Mouse (Mus musculus) kidney, adult 2 months (tissue): Measurements from ENCODE around the gene Gm10282.

Source experiments
- CTCF ChIP-seq: fragments of 200-500 bp; conservative IDR thresholded peaks from 2 replicates; pipeline ENCODE4 v1.5.1; 2011; ENCODE audit warnings: low read depth, mild to moderate bottlenecking, control low read depth, low read length, moderate library complexity, mixed read lengths; ENCODE audit not compliant: insufficient read depth, insufficient read length
- POLR2A ChIP-seq: fragments of 200-500 bp; IDR thresholded peaks from one replicate; pipeline ENCODE4 v1.6.1; 2011; ENCODE audit warnings: low read depth, low read length, control low read depth

DNA sequence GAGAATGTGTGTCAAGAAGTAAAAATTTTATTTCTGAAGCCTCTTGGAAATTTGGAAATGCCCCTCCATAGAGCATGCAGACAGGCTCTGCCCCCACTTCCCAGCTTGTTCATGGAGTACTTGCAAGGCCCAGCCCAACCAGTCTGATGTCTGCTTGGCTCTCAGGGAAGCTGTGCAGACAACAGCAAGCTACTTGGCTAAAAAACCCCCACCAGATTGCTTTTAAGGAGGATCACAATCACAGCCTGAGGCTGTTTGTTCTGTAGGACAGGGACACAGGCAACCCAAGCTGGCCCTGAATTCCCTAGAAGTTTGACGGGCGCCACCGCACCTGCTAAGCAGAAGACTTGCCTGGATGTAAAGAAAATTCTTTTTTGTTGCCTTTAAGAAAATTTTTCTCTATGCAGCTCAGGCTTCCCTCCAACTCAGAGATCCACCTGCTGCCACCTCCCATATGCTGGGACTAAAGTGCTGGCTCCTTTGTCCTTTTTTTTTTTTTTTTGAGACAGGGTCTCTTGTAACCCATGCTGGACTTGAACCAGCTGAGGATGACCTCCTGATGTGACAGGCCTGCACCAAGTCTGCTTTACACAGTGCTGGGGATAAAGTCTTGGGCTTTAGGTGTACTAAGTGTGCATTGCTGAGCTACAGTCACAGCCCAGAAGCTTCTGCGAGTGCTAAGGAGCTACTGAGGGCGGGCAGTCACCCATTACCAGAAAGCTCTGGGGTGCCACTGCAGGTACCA lies 37.7 kb upstream of the Gm10282 start:
- no peak for TF ChIP-seq CTCF
- TF ChIP-seq POLR2A: no peak
